Mouse (Mus musculus): ENCODE results near the gene Elovl4.

Elovl4 gene

DNA sequence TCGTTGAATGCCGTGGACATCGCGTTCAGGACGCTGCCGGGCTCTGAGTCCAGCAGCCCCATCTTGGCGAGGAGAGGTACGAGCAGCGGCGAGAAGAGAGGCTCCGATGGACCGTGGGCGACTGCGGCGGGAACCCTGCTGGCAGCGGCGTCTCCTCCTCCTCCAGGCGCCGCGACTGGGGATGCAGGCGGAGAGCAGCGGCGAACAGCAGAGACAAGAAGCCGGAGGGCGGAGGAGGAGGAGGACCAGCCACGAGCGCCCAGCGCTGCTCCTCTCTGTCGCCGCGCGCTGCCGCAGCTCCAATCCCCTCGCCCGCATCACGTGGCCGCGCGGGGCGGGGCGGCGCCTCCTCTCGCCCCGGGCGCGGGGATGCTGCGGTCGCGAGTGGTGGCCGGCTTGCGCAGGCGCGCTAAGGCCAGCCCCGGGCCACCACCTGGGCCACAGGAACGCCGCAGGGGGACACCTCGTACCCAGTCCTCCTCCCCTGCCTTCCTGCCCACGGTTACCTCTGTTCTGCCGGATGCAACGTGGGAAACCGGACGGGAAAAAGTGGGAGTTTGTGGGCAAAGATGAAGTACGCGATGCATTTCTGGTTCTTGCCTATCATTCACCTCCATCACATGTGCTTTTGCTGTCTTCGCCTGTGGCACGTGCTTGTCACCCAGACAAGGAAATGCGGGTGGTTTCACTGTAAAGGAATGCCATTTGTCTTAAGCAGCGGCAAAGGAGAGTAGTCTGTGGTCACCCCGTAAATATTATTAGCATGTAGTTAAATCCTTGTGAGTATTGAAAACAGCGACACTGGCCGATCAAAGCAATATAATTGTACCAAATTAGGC is at the start of gene Elovl4:
Elovl4 (minus strand) TSS at position 301 of the 839 bp plus-strand sequence.
- DNase-seq (ENCODE audit: low spot score in 2 of 2): peak; percentile 67 to 89

DNA sequence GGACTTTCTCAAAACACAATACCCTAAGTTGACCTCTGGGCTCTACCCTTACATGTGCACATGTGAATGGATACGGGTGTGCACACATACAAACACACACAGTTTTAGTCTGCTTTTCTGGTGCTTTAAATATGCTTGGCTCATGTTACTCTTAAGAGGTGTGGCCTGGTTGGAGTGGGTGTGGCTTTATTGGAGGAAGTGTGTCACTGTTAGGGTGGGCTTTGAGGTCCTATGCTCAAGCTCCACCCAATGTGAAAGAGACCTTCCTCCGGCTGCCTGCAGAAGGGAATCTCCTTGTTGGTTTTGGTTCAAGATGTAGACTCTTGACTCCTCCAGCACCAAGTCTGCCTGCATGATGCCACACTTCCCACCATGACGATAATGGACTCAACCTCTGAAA is 46.4 kb upstream of the Elovl4 start:
- no peak for DNase-seq (ENCODE audit: low spot score in 2 of 2)

DNA sequence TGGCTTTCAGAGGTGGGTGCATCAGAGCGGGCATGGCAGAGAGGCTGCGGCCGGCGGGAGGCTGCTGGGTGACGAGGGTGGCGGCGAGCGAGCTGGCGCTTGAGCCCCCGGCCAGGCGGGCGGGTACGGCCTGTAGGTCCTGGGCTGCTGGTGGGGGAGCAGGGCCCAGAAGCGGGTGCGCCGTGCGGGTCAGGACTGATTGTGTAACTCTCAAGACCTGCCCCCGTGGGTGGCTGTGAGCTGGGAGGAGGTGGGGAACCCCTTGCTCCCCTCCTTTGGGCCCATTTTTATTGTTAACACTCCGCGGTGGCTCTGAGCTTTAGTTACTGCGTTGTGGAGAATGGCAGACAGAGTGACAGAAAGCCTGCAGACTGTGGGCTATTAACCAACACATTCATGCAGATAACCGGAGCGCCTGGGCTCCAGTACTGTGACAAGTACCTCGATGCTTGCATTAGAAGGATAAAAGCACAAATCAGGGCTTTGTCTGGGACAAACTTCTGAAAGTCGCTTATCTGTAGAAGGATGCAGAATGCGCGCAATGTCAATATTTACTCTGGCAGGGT is 28.8 kb upstream of the Elovl4 start:
- DNase-seq (ENCODE audit: low spot score in 2 of 2): no peak

DNA sequence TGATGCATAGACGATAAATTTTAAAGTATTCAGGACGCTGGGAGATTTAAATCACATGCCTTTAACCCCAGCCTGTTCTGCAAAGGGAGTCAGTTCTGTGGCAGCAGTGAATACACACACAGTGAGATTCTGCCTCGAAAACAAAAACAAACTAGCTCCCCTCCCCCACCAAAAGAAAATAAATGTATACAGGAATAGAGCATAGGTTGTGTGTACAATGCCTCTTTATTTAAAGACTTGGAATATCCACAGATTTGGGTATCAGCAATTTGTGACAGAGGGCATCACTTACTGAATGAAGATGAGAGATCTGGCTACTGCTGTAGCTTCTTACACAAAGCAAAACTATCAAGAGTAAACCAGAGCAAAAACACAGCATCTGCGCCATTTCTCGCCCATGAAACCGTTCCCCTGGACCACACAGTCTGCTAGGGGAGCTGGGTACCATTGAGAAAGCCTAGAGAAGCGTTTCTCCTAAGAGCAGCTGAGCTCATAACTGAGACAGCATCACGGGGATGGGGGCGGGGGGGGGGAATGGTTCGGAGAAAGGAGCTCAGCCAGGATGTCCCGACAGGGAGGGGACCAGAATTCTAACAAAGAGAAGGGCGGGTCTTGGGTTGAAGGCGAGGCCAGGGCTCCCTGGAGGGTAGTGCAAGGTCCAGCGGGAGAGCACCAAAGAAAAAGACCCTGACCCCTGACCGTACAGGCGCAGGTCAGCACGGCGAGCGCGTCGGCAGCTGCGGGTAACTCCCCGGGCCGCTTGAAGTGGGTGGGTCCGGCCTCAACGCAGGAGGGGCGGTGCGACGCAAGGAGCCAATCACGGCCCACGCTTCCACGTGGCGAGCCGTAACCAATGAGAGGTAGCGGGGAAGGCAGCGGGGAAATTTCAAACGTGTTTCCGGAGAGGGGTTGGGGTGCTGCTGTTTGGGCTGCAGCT is 28.0 kb upstream of the Elovl4 start, which contains the start of gene Ttk:
Ttk (plus strand) TSS at position 879 of the 937 bp plus-strand sequence.
- DNase-seq (ENCODE audit: low spot score in 2 of 2): peak; percentile 73 to 91

DNA sequence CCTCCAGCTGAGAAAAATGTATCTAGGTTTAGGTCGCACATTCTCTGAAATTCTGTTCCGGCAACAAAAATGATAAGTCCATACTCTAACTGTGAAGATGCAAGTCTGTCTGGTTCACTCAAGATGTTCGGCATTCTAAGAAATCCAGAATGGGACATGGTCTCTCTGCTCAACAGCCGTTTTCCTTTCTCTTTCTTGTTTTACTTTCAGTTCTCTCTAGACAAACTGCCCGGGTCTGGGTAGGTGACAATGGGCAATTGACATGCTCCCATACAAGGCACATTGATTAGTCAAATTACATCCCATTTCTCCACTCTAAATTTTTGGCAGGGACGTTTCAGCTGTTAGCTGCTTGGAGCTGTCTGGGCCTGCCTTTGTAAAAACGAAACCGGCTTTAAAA is 25.1 kb upstream of the Elovl4 start:
- DNase-seq (ENCODE audit: low spot score in 2 of 2): no peak

DNA sequence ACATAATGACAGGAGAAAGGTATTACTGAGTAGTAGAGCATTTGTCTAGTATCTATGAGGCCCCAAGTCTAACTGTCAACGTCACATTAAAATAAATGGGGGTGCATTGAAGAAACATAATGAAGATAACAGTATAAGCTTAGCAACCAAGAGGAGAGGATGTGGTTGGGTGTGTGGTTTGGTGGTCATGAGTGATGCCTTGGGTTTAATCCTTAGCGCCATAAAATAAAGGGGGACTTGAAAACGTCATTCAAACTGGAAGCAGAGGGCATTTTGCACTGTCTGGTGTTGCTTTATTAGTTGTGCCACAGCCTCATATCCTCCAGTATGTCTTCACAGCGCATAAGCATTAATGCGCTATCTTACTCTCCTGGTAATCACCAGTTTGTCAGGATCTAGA is 23.8 kb upstream of the Elovl4 start:
- DNase-seq (ENCODE audit: low spot score in 2 of 2): no peak

DNA sequence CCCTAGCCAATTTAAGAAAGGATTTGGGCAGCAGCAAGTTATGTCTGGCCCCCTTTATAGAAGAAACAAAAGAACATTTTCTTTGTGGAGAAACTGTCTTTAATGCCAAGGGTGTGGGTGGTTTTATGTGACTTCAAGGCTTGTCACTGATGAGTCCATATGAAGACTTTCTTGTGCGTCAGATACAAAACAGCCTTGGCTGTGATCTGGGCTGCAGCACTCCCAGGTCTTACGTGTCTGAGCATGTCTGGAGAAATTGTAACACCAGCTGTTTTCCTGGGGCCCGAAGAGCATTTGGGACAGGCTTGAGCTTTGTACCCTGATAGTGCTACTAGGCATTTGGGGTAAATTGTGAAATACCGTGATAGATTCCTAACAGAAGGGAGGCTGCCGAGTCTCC is 16.8 kb upstream of the Elovl4 start:
- DNase-seq (ENCODE audit: low spot score in 2 of 2): no peak

DNA sequence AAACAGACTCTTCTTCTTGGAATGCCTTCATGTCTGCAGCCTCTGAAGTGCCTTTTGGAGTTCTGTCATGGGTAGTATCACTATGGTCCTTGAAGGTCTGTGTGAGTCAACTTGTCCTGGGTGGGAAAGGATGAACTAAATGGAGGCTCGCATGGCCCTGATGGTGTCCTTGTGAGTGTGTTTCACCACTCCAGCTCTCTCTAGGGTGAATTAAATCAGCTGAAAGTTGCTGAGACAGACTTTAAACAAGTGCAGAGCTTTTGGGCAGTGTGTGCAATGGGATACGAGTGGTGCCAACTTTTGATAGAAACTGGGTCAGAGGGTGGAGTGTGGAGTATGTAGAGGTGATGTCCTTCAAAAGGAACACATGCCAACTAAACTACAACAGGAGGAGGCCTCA is 14.9 kb upstream of the Elovl4 start:
- no peak for DNase-seq (ENCODE audit: low spot score in 2 of 2)

DNA sequence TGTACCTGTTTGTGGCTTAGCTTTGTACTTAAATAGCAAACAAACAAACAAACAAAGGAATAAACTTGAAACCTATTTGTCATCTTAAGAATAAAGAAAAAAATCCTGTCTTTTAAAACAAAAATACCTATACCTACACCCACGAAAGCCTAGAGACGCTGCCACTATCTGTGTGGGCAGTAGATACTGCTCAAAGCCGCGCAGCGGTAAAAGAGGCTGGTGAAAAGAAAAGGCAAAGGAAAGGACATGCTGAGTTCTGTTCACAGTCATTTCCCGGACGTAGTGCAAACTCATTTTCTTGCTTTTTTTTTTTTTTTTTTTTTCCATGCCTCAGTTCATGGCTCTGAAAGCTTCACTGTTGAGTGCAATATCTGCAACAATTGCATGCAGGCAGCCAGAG is 13.1 kb upstream of the Elovl4 start:
- no peak for DNase-seq (ENCODE audit: low spot score in 2 of 2)

DNA sequence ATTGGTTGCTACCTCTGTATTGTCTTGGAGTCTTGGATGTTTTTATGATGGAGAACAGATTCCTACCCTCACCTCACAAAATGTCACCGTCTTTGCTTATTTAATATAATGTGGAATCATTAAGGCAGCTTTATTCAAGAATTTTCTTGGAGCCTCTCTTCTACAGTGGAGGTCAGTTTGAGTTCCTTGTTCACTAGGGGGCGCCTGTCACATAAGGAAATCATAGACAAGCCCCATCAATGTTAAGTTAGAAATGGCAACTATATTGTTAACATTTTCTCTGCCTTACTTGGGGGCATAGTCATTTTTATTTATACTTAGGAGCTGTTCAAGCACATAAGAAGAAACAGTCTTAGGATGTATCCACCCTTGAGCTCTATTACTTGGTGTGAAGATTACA is 1.5 kb upstream of the Elovl4 start:
- peak in 1 of 2 experiments; percentile 79 for DNase-seq (ENCODE audit: low spot score in 2 of 2)

DNA sequence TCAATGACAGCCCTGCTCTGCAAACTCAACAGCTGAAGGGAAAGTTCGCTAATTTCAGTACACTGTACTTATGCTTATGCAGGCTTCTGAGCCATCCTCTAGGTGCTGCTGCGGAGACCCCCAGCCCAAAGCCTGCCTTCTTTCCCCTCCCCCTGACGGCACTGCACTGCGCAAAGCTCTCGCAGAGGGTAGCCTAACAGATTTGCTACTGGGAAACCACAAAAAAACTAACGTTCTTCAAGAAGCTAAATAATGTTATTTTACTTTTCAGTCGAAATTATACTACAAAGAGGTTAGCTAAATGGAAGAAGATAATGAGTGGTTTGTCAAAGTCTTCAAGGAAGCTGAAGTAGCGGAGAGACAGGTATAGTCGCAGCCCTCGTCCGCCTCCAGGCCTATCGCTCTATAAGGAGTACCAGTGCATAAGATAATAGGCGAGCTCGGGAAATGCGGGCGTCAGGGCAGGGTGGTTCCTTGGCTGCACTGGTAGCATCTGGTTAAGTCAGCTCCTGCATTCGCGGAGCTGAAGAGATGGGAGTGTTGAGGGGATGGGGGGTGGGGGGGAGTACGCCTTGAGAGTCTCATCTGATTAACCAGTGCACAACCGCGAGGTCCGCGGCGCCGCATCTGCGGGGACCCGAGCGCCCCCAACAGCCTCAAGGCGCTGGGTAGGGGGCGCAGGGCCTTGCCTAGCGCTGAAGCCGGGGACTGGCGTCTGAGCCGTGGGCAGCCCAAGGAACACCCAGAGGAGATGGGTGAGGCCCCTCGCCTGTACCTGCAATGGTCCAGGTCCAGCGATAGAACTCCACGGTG is 707 bp downstream of the Elovl4 start:
- DNase-seq (ENCODE audit: low spot score in 2 of 2): peak in 1 of 2 experiments; percentile 50

DNA sequence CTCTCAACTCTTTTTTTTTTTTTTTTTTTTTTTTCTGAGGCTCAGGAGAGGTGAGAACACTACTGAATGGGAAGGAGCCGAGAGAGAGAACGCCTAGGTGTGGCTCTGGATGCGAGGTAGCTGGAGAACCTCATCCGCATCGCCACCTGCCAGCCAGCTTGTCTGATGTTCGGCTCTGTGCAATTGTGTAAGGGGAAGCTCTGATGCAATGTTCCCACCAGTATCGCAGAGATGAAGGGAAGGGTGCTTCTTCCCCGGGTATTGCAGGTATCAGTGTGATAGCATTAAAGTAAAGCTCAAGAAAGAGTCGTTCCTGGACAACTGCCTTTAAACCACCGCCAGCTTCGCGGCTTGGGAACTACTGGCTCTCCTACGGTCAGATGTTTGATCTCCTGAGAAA is 1.7 kb downstream of the Elovl4 start:
- no peak for DNase-seq (ENCODE audit: low spot score in 2 of 2)

DNA sequence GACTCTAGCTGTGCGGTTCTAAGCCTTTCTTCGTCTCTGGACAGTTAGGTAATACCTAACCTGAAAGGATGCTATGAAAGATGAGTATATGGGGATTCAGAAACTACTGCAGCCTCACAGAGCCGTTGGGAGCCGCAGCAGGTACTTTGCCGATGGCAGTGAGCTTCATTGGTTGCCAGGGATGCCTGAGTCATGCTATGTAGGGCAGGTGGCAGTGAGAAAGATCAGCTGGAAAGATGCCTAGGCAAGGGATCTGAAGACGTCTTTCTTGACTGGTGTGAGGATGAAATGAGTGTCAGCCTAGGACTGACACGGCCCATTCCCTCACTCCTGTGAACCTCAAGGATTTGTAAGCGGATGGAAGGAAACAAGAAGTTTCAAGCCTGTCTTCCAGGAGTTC is 8.2 kb downstream of the Elovl4 start:
- DNase-seq (ENCODE audit: low spot score in 2 of 2): no peak

DNA sequence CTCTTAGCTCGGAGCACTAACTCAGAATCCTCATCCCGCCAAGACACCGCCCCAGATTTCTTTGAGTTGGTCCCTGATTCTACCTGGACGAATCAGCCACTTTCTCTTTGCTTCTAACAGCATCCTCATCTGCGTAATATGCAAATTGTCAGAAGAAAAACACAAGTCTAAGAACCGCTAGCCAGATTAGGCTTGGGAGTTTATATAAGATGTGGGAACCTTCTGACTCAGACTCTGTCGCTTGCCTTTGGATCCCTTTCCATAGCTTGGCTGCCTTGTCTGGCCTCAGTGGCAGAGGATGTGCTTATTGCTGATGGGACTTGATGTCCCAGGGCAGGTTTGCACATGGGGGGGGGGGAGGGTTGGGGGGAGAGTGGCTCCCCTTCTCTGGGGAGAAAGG is 9.2 kb downstream of the Elovl4 start:
- no peak for DNase-seq (ENCODE audit: low spot score in 2 of 2)

DNA sequence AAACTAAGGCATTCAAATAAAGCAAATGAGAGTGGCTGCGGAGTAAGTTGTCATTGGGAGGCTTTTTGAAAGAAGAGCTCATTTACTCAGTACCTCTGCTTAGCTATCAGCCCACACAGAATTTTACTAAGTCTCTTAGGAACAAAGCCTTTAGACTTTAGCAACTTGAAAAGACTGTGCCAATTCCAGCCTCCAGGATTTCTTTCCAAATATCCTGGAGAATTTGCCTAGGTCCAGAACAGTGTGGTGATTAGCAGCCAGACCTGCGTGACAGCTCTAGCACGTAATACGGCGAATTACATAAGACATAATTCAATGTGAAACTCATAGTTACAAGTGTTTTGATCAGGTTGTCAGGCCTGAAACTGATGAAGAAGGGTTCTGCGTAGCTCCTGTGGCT is 16.8 kb downstream of the Elovl4 start:
- DNase-seq (ENCODE audit: low spot score in 2 of 2): no peak

DNA sequence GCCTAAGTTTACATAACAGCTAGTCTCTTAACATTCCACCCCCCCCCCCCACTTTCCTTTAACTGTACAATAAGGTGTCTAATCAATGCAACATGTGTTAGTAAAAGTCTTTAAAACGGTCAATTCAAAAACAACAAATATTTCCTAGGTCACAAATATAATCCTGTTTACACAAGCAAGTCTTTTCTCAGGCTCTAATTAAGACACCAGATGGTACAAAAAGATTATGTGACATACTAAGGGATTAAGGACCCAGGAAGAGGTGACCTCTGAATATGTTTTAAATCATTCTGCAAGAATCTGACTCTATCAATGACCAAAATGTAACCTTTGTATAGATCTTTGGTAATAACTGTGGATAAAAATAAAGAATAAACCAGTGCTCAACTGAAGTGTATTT is 20.6 kb downstream of the Elovl4 start:
- DNase-seq (ENCODE audit: low spot score in 2 of 2): no peak

DNA sequence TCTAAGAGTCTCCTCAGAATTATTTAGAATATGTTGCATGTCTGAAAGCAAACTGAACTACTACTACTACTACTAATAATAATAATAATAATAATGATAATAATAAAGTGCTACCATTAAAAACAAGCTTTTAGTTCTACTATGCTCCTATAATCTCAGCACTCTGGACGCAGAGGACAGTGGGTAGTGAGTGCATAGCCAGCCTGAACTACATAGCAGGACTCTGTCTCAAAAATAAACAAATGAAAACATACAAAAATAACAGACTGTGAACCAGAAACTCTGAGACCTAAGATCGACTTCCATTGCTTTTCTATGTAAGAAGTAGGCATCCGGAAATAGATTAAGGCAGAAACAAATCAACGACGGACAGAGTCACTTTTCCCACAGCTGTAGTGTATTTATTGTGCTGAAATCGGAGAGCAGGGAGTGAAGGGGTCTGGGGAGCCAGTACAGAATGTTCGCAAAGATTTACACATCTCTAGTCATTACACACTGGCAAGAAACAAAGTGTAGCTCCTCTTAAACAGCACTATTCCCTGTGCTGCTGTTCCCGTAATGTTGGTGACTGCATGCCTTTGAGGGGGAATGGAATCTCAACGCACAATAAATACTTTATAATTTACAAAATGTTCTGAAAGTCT is 27.6 kb downstream of the Elovl4 start:
- no peak for DNase-seq (ENCODE audit: low spot score in 2 of 2)

DNA sequence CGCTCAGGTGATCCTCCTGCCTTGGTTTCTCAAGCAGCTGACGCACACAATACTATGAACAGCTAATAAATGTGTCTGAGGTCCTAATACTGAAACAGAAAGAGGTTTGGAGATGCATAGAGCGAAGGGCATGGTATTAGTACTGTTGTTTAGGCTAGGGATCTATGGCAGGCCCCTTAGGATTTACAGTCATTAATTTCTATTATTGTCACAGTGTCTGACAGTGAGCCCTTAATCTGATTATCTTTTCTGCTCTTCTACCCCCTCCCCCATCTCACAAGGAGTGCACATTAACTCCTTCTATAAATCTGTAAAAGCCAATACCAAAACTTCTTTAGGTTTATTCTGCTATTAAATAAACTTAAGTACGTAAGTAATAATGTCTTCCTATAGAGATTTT is 44.8 kb downstream of the Elovl4 start:
- DNase-seq (ENCODE audit: low spot score in 2 of 2): no peak

DNA sequence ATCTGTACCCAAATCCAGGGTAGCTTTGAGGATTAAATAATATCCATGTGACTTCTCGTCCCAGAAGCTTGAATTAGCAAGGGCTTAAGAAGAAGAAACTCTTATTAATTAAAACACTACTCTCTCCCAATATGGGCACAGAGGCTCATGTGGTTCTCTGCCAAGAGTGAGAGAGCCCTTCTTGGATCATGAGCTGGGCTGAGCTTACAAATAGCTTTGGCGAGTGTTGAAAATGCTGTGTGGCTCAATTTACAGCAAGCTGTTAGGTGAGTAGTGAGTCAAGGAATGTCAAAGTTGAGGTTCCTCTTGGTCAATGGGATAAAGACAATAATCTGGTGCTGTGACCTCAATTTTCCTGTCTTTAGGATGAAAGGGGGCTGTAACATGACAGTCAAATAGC is 74.2 kb downstream of the Elovl4 start:
- no peak for DNase-seq (ENCODE audit: low spot score in 2 of 2)

DNA sequence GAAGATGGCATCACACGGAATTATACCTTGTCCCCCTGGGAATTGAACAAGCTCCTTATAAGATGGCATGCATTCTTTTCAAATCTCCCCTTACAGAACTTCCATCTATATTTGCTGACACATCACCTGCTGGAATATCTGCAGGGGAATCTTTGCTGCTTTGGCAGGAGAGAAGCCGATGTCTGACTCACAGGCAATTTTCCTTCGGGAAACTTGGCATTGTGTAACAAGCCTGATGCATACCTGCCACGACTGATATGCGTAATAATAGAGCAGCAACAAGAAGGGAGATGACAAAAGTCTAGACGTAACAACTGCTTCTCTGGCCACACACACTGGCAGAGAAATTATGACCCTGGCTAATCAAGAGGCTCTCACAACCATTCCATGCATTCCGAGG is 75.2 kb downstream of the Elovl4 start:
- DNase-seq (ENCODE audit: low spot score in 2 of 2): no peak

Data from left cerebral cortex, adult 9 months (tissue).